Mouse (Mus musculus) spleen, adult 2 months (tissue): ENCODE results near the gene Rnasek. TPM values are rescaled to one million over a fixed set of nuclear protein-coding genes. Genes with fewer than 3 reads are reported as not detected.

ENCODE experiments used
- DNase-seq, 2 experiments: peaks; one replicate each; pipeline versions ENCODE4 v3.0.0 to v3.0.0-alpha.2; 2012 to 2021; ENCODE audit warnings: low spot score in 2 of 2, low read depth in 1 of 2
- H3K27ac ChIP-seq: fragments of 200-500 bp; 2 replicates; pipeline ENCODE4 v1.5.1; 2012; ENCODE audit warnings: low read length, inconsistent platforms; ENCODE audit not compliant: insufficient read depth
- H3K27me3 ChIP-seq: fragments of 200-500 bp; 2 replicates; pipeline ENCODE4 v1.6.1; 2012; ENCODE audit warnings: mild to moderate bottlenecking, moderate library complexity, low read length, inconsistent platforms; ENCODE audit not compliant: control insufficient read depth, insufficient read depth
- H3K36me3 ChIP-seq: fragments of 200-500 bp; 2 replicates; pipeline ENCODE4 v1.6.1; 2012; ENCODE audit warnings: mild to moderate bottlenecking, low read length, inconsistent platforms; ENCODE audit not compliant: control insufficient read depth, insufficient read depth
- H3K4me1 ChIP-seq: fragments of 200-500 bp; 2 replicates; pipeline ENCODE4 v1.6.1; 2011; ENCODE audit warnings: inconsistent platforms; ENCODE audit not compliant: control insufficient read depth, insufficient read depth, insufficient read length
- H3K4me3 ChIP-seq: fragments of 200-500 bp; 2 replicates; pipeline ENCODE4 v1.5.1; 2011; ENCODE audit warnings: mild to moderate bottlenecking, inconsistent platforms; ENCODE audit not compliant: insufficient read depth, insufficient read length; ENCODE audit errors: extremely low read depth
- POLR2A ChIP-seq: fragments of 200-500 bp; IDR thresholded peaks from 2 replicates; pipeline ENCODE4 v1.6.1; 2011; ENCODE audit warnings: low read depth, low read length, inconsistent platforms
- WGBS: fragments of 180-500 bp; shearing (Covaris S2); methylation state at CpG from one replicate; pipeline ENCODE4 v1.1.7; 2018; 5-methylcytosine and 5-hydroxymethylcytosine counted together
- polyA plus RNA-seq: library from polyadenylated mRNA; depleted of rRNA; stranded (reverse); fragments of >200 nt; gene quantifications from 2 replicates; pipeline ENCODE4 v1.2.3, GENCODE M21; 2012; rRNA removed

Rnasek gene
- polyA plus RNA-seq, 1 experiment, result 83.7 TPM

GRCm38 (mm10) chr11:70189319-70190134, 50.1 kb downstream of the Rnasek start:
- WGBS, result 91% methylated on average over 28 of the region's 28 CpGs
- no peak for TF ChIP-seq POLR2A

More at GRCm38 (mm10) chr11:70189319-70190134, 50.1 kb downstream of the Rnasek start:
- H3K27me3 ChIP-seq, result no peaks in the 10 kb centered on the region
- H3K36me3 ChIP-seq, result no peaks in the 10 kb centered on the region
- H3K27ac ChIP-seq, result no peak overlapping the region
- DNase-seq, result no peak
- no peak overlapping the region for H3K4me3 ChIP-seq
- no peaks in the 10 kb centered on the region; the same call in 1 of the 2 replicates for H3K4me1 ChIP-seq

Other genes starting within 250 kb of the Rnasek start
- 235 and 251 TPM in 2 replicates for gene Gabarap, start 248.7 kb downstream of the Rnasek start, polyA plus RNA-seq
- 13.8 and 21.4 TPM in 2 replicates for gene Phf23, start 244.1 kb downstream of the Rnasek start, polyA plus RNA-seq
- gene Dvl2, start 239.2 kb downstream of the Rnasek start, polyA plus RNA-seq, result 21.4 and 22.3 TPM in 2 replicates
- 29.5 and 37.0 TPM in 2 replicates for gene Acadvl, start 224.4 kb downstream of the Rnasek start, polyA plus RNA-seq
- gene Dlg4, start 222.9 kb downstream of the Rnasek start, polyA plus RNA-seq, result 10.3 and 13.3 TPM in 2 replicates
- gene Asgr1, start 185.8 kb downstream of the Rnasek start, polyA plus RNA-seq, result 0.09 TPM in 1 of 2 replicates, not detected in the other
- 0.45 and 0.51 TPM in 2 replicates for gene Asgr2, start 147.2 kb downstream of the Rnasek start, polyA plus RNA-seq
- gene Mgl2, start 109.5 kb downstream of the Rnasek start, polyA plus RNA-seq, result 0.35 and 0.50 TPM in 2 replicates
- gene Clec10a, start 83.6 kb downstream of the Rnasek start, polyA plus RNA-seq, result 2.8 and 4.1 TPM in 2 replicates
- 0.32 and 0.40 TPM in 2 replicates for gene Slc16a11, start 27.1 kb downstream of the Rnasek start, polyA plus RNA-seq
- gene Slc16a13, start 18.8 kb downstream of the Rnasek start, polyA plus RNA-seq, result 5.3 and 5.6 TPM in 2 replicates
- 3.7 and 5.6 TPM in 2 replicates for gene Bcl6b, start 10.0 kb downstream of the Rnasek start, polyA plus RNA-seq
- gene 0610010K14Rik, start 1.9 kb downstream of the Rnasek start, polyA plus RNA-seq, result 60.0 and 85.5 TPM in 2 replicates
- gene Gm21988, start within 50 bp of the Rnasek start, polyA plus RNA-seq, result 5.1 and 5.8 TPM in 2 replicates
- gene Alox12, start 15.5 kb upstream of the Rnasek start, polyA plus RNA-seq, result 21.1 and 21.4 TPM in 2 replicates
- 0.12 and 0.13 TPM in 2 replicates for gene Alox12e, start 82.8 kb upstream of the Rnasek start, polyA plus RNA-seq
- 2.5 and 4.1 TPM in 2 replicates for gene Alox15, start 112.2 kb upstream of the Rnasek start, polyA plus RNA-seq
- 15.5 and 17.9 TPM in 2 replicates for gene Pelp1, start 170.2 kb upstream of the Rnasek start, polyA plus RNA-seq
- 145 TPM in 2 replicates for gene Arrb2, start 192.8 kb upstream of the Rnasek start, polyA plus RNA-seq
- 24.6 and 29.2 TPM in 2 replicates for gene Med11, start 212.1 kb upstream of the Rnasek start, polyA plus RNA-seq
- 10.5 and 10.6 TPM in 2 replicates for gene Zmynd15, start 219.6 kb upstream of the Rnasek start, polyA plus RNA-seq
- 28.8 TPM in 2 replicates for gene Cxcl16, start 220.1 kb upstream of the Rnasek start, polyA plus RNA-seq